Mouse (Mus musculus) common myeloid progenitor, adult 5-6 weeks (primary cell): ENCODE results near the gene Gm49322. TPM values are rescaled to one million over a fixed set of nuclear protein-coding genes. Genes with fewer than 3 reads are reported as not detected.

Source experiments
- ATAC-seq: replicated peaks from 2 replicates; pipeline ENCODE4 v1.8.0; 2016; ENCODE audit warnings: low read depth, mild to moderate bottlenecking, moderate TSS enrichment, inconsistent platforms; ENCODE audit not compliant: poor library complexity, severe bottlenecking
- total RNA-seq: library from RNA; stranded (forward); fragments of 200-1000, 187-1606 nt; gene quantifications from 2 replicates; pipeline ENCODE4 v1.2.3, GENCODE M21; 2017

Gene Gm49322
- total RNA-seq, 1 experiment from 2014 or later: 0.27 TPM

GRCm38 (mm10) chr10:80609269-80609924 lies 3.6 kb downstream of the Gm49322 start:
- ATAC-seq: no peak

- 0 out of 2 replicates have a peak, but pooled peaks have one; percentile 1 for ATAC-seq
Observed at GRCm38 (mm10) chr10:80610116-80610785, 4.4 kb downstream of the Gm49322 start.

- peak; percentile 64 for ATAC-seq
Observed at GRCm38 (mm10) chr10:80611024-80611423, 5.2 kb downstream of the Gm49322 start.

GRCm38 (mm10) chr10:80611905-80612304 lies 6.1 kb downstream of the Gm49322 start:
- ATAC-seq: no peak

- no peak for ATAC-seq
Observed at GRCm38 (mm10) chr10:80613821-80614220, 8.0 kb downstream of the Gm49322 start.

- no peak for ATAC-seq
Observed at GRCm38 (mm10) chr10:80614351-80614750, 8.5 kb downstream of the Gm49322 start.

GRCm38 (mm10) chr10:80618181-80618580 lies 12.4 kb downstream of the Gm49322 start:
- ATAC-seq: no peak

- no peak for ATAC-seq
Observed at GRCm38 (mm10) chr10:80619465-80620244, 13.8 kb downstream of the Gm49322 start.

- ATAC-seq: no peak
Observed at GRCm38 (mm10) chr10:80620365-80620764, 14.5 kb downstream of the Gm49322 start.

GRCm38 (mm10) chr10:80620796-80621689 lies 15.2 kb downstream of the Gm49322 start:
- ATAC-seq: no peak

GRCm38 (mm10) chr10:80621690-80621939 lies 15.8 kb downstream of the Gm49322 start:
- no peak for ATAC-seq

- ATAC-seq: peak; percentile 84
Observed at GRCm38 (mm10) chr10:80621940-80622660, 16.3 kb downstream of the Gm49322 start.

- ATAC-seq: no peak
Observed at GRCm38 (mm10) chr10:80622661-80623456, 17.0 kb downstream of the Gm49322 start, which contains the start of gene Csnk1g2. Gene Csnk1g2, plus strand, starts transcription at chr10:80622838.

GRCm38 (mm10) chr10:80623457-80624191 lies 17.8 kb downstream of the Gm49322 start:
- ATAC-seq: peak; percentile 30

GRCm38 (mm10) chr10:80625764-80626163 lies 19.9 kb downstream of the Gm49322 start:
- no peak for ATAC-seq

- ATAC-seq: no peak
Observed at GRCm38 (mm10) chr10:80627685-80628084, 21.9 kb downstream of the Gm49322 start.

- no peak for ATAC-seq
Observed at GRCm38 (mm10) chr10:80628925-80629324, 23.1 kb downstream of the Gm49322 start.

- no peak for ATAC-seq
Observed at GRCm38 (mm10) chr10:80635345-80635744, 29.5 kb downstream of the Gm49322 start.
